Mouse (Mus musculus) myocyte (in vitro differentiated cells): ENCODE data around the gene Stk35.

Source experiments
- CEBPB ChIP-seq: IDR thresholded peaks from 2 replicates; pipeline ENCODE4 v1.6.1; 2011; ENCODE audit warnings: mild to moderate bottlenecking, moderate library complexity; ENCODE audit not compliant: poor library complexity, insufficient read depth, severe bottlenecking
- E2F4 ChIP-seq: IDR thresholded peaks from one replicate; pipeline ENCODE4 v1.6.1; 2011; ENCODE audit warnings: mild to moderate bottlenecking, control low read depth, moderate library complexity; ENCODE audit not compliant: insufficient read depth
- MAX ChIP-seq: IDR thresholded peaks from one replicate; pipeline ENCODE4 v1.6.1; 2011; ENCODE audit warnings: low read depth, mild to moderate bottlenecking, control low read depth
- MYOD1 ChIP-seq, 3 experiments: IDR thresholded peaks; one replicate each; pipeline ENCODE4 v1.6.1; 2011; ENCODE audit warnings: control low read depth in 2 of 3, low read depth in 2 of 3, mild to moderate bottlenecking in 2 of 3, moderate library complexity in 1 of 3; ENCODE audit not compliant: insufficient read length in 2 of 3, control insufficient read depth in 1 of 3
- MYOG ChIP-seq, 3 experiments: IDR thresholded peaks; one replicate each; pipeline ENCODE4 v1.6.1; 2011; ENCODE audit warnings: control low read depth in 2 of 3, low read depth in 2 of 3, mild to moderate bottlenecking in 2 of 3; ENCODE audit not compliant: insufficient read length in 2 of 3, control insufficient read depth in 1 of 3, insufficient read depth in 1 of 3
- POLR2A ChIP-seq: IDR thresholded peaks from one replicate; pipeline ENCODE4 v1.6.1; 2011; ENCODE audit warnings: low read depth, mild to moderate bottlenecking, control low read depth, moderate library complexity; ENCODE audit not compliant: insufficient read length
- POLR2AphosphoS2 ChIP-seq: IDR thresholded peaks from one replicate; pipeline ENCODE4 v1.6.1; 2011; ENCODE audit warnings: low read depth, control low read depth; ENCODE audit not compliant: insufficient read length
- SRF ChIP-seq: IDR thresholded peaks from one replicate; pipeline ENCODE4 v1.6.1; 2011; ENCODE audit warnings: low read depth; ENCODE audit not compliant: control insufficient read depth, insufficient read length
- TCF3 ChIP-seq: IDR thresholded peaks from one replicate; pipeline ENCODE4 v1.6.1; 2011; ENCODE audit warnings: low read depth, control low read depth; ENCODE audit not compliant: insufficient read length
- USF1 ChIP-seq: IDR thresholded peaks from one replicate; pipeline ENCODE4 v1.6.1; 2011; ENCODE audit warnings: low read depth, mild to moderate bottlenecking, control low read depth, moderate library complexity

DNA sequence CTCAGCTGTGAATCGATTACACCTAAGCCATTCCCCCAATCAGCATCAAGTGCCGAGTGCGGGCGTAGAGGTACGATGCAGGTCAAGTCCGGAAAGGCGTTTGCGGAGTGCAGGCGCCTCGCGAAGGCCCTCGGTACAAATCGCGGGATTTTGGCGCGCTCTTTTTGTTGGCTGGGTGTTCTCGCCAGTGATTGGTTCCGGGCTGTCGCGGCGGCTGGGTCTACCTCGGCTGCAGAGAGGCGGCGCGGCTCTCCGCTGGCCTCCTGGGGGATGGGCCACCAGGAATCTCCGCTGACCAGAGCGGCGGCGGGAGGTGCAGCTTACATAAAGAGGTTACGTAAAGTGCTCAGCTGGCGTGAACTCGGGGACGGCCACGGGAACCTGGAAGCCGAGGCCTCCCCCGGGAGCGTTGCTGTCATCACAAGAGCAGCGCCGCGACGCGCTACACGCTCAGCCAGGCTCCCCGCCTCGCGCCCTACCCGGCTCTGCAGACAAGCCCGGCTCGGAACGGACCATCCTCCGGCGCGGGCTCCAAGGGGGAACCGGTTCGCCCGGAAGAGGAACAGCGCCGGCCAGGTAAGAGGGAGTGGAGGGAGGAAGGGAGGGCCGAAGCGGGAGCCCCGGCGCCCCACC lies at the start of gene Stk35:
- TF ChIP-seq USF1 (no peak), POLR2A (peak; percentile 59), E2F4 (peak; percentile 85), MYOD1 (IDR thresholded peaks at IDR 0.05; ENCODE audit: control insufficient read depth in 1 of 3, insufficient read length in 2 of 3, low read depth in 2 of 3) (peak in 1 of 3 experiments; percentile 21), CEBPB (no peak), POLR2AphosphoS2 (peak; percentile 75), SRF (no peak), MAX (no peak), TCF3 (no peak), MYOG (IDR thresholded peaks at IDR 0.05; ENCODE audit: control insufficient read depth in 1 of 3, insufficient read depth in 1 of 3, insufficient read length in 2 of 3, low read depth in 2 of 3) (no peak)
